Mouse (Mus musculus) cortical plate, adult 2 months (tissue): ENCODE data around the gene Cwc27.

Experiments
- CTCF ChIP-seq: fragments of 200-500 bp; IDR thresholded peaks from 2 replicates; pipeline ENCODE4 v1.5.1; 2011; ENCODE audit warnings: mild to moderate bottlenecking, control low read depth, low read length; ENCODE audit not compliant: insufficient read depth; ENCODE audit errors: extremely low read depth
- POLR2A ChIP-seq: fragments of 200-500 bp; IDR thresholded peaks from 2 replicates; pipeline ENCODE4 v1.6.1; 2011; ENCODE audit warnings: mild to moderate bottlenecking, low read length, control low read depth; ENCODE audit not compliant: insufficient read depth; ENCODE audit errors: extremely low read depth

- TF ChIP-seq CTCF, result no peak
- TF ChIP-seq POLR2A, result no peak
Measured at GRCm38 (mm10) chr13:104822411-104822838, 5.5 kb upstream of the Cwc27 start.
